10 mouse cellular contexts compared by ENCODE assay signal in genomic region chr4:105328776-105329175, GRCm38 (mm10).
DNase-seq lines count a peak whose midpoint lies in the region; ATAC-seq lines count a peak whose summit lies in the region.
"Had no signal": no experiment of that assay in that cellular context is flagged by ENCODE, and none has a peak within 500 bp of the region (broad histone marks: within the 10 kb centered on the region; RNA-seq: fewer than 3 reads in every experiment).

No protein-coding gene starts in this region.

- no peak overlapping the region for H3K4me2 ChIP-seq in embryonic facial prominence, embryonic 15.5 days (replicated peaks)
- no peak overlapping the region for H3K4me2 ChIP-seq in lung, embryonic 15.5 days
- no peak overlapping the region for H3K4me2 ChIP-seq in midbrain, embryonic 15.5 days
- H3K4me2 ChIP-seq: embryonic facial prominence, embryonic 12.5 days had no signal

- 60% methylated on average over 10 of the region's 10 CpGs for WGBS in embryonic facial prominence, embryonic 15.5 days
- 37% methylated on average over 10 of the region's 10 CpGs for WGBS in lung, embryonic 15.5 days
- WGBS in midbrain, embryonic 15.5 days: 86% methylated on average over 10 of the region's 10 CpGs

- peaks cover 7% of the 10 kb centered on the region for H3K4me1 ChIP-seq in embryonic facial prominence, embryonic 15.5 days
- peaks cover 11% of the 10 kb centered on the region for H3K4me1 ChIP-seq in lung, embryonic 15.5 days
- no peaks in the 10 kb centered on the region for H3K4me1 ChIP-seq in midbrain, embryonic 15.5 days
- H3K4me1 ChIP-seq: embryonic facial prominence, embryonic 12.5 days; megakaryocyte, embryonic 14.5 days had no signal

- no peak for ATAC-seq in embryonic facial prominence, embryonic 15.5 days (ENCODE audit: insufficient number of reproducible peaks, low FRiP score, low TSS enrichment, low read depth)
- peak; percentile 74; the same call in 1 of the 2 replicates for ATAC-seq in lung, embryonic 15.5 days (ENCODE audit: borderline replicate concordance, extremely low read depth, low FRiP score, low TSS enrichment)
- no peak for ATAC-seq in monocyte, adult 5-6 weeks (replicated peaks; ENCODE audit: insufficient number of reproducible peaks, low FRiP score, low TSS enrichment, poor library complexity, severe bottlenecking)
- ATAC-seq in granulocyte monocyte progenitor cell, adult 5-6 weeks (replicated peaks; ENCODE audit: poor library complexity, severe bottlenecking): no peak
- no peak for ATAC-seq in midbrain, embryonic 15.5 days (replicated peaks)

- no peak overlapping the region for H3K9ac ChIP-seq in embryonic facial prominence, embryonic 15.5 days
- H3K9ac ChIP-seq in lung, embryonic 15.5 days: no peak overlapping the region
- H3K9ac ChIP-seq in midbrain, embryonic 15.5 days: no peak overlapping the region
- H3K9ac ChIP-seq: embryonic facial prominence, embryonic 12.5 days had no signal

- intact Hi-C loops in left cerebral cortex, postnatal 4 days (cut with DNase I): no loop called here

- H3K36me3 ChIP-seq in embryonic facial prominence, embryonic 15.5 days: no peaks in the 10 kb centered on the region
- H3K36me3 ChIP-seq in lung, embryonic 15.5 days: no peaks in the 10 kb centered on the region
- no peaks in the 10 kb centered on the region for H3K36me3 ChIP-seq in midbrain, embryonic 15.5 days (replicated peaks)
- H3K36me3 ChIP-seq: embryonic facial prominence, embryonic 12.5 days had no signal

- H3K27me3 ChIP-seq in embryonic facial prominence, embryonic 15.5 days: no peaks in the 10 kb centered on the region
- H3K27me3 ChIP-seq in lung, embryonic 15.5 days: no peaks in the 10 kb centered on the region
- H3K27me3 ChIP-seq in midbrain, embryonic 15.5 days (replicated peaks): no peaks in the 10 kb centered on the region
- H3K27me3 ChIP-seq: embryonic facial prominence, embryonic 12.5 days had no signal

- H3K27ac ChIP-seq in embryonic facial prominence, embryonic 15.5 days (replicated peaks): peak overlapping the region; percentile 52; the same call in 1 of the 2 replicates
- no peak overlapping the region for H3K27ac ChIP-seq in lung, embryonic 15.5 days
- no peak overlapping the region for H3K27ac ChIP-seq in midbrain, embryonic 15.5 days
- H3K27ac ChIP-seq: embryonic facial prominence, embryonic 12.5 days had no signal

- DNase-seq in left cerebral cortex, postnatal 4 days: peak; percentile 38
- no peak for DNase-seq in left cerebral cortex, adult 9 months (ENCODE audit: low spot score in 2 of 2)
- DNase-seq in heart, postnatal 4 days: peak; percentile 74

- no peaks in the 10 kb centered on the region for H3K9me3 ChIP-seq in embryonic facial prominence, embryonic 15.5 days (replicated peaks)
- no peaks in the 10 kb centered on the region for H3K9me3 ChIP-seq in lung, embryonic 15.5 days
- no peaks in the 10 kb centered on the region for H3K9me3 ChIP-seq in midbrain, embryonic 15.5 days
- H3K9me3 ChIP-seq: embryonic facial prominence, embryonic 12.5 days; megakaryocyte, embryonic 14.5 days had no signal

- no peak overlapping the region for H3K4me3 ChIP-seq in embryonic facial prominence, embryonic 15.5 days (replicated peaks)
- no peak overlapping the region for H3K4me3 ChIP-seq in lung, embryonic 15.5 days
- H3K4me3 ChIP-seq in midbrain, embryonic 15.5 days: no peak overlapping the region
- H3K4me3 ChIP-seq: embryonic facial prominence, embryonic 12.5 days; megakaryocyte, embryonic 14.5 days had no signal

Comparison
In these comparisons a context has a peak if more than half of its experiments do, and no peak if none do; other contexts are left out.
1. DNase-seq: peak in left cerebral cortex, postnatal 4 days (single experiment) and heart, postnatal 4 days (single experiment); none in left cerebral cortex, adult 9 months (0 of 2).